Mouse (Mus musculus): ENCODE measurements at regions not wholly inside any gene's neighbourhood (a gene's known extent, or its start where the extent isn't known, plus 50 kb on each side); places are given as distances from the start of the nearest gene placed in this dataset.

DNA sequence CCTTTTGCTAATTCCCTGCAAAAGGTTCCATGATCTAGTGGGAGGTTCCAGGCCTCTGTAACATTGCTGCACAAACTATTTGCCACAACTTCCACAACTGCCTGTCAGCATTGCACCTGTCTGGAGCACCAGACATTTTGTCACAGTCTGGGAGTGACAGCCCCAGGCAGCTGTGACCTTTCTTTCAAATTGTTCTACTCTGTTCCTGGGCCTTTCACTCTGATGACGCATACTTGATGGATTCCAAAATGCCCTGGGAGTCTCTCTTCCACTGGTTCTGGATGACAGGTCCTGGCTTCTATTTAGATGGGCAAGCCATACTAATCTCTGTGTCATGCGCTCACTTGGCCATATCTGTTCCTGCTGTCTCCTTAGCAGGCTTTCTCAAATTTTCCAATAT lies 382.7 kb downstream of the Eipr1 start:
- H3K4me1 ChIP-seq (ENCODE audit: control insufficient read depth, insufficient read depth, insufficient read length) = no peaks in the 10 kb centered on the region
- H3K36me3 ChIP-seq (ENCODE audit: control insufficient read depth, insufficient read depth, low read length) = no peaks in the 10 kb centered on the region
- no peak overlapping the region for H3K27ac ChIP-seq (ENCODE audit: insufficient read depth, low read length)
- H3K27me3 ChIP-seq (ENCODE audit: control insufficient read depth, insufficient read depth, low read length) = no peaks in the 10 kb centered on the region
- DNase-seq (ENCODE audit: low read depth in 1 of 2, low spot score in 2 of 2) = no peak
- no peak for TF ChIP-seq POLR2A (IDR thresholded peaks at IDR 0.05; ENCODE audit: low read depth, low read length)
- TF ChIP-seq CTCF (IDR thresholded peaks at IDR 0.05; ENCODE audit: extremely low read depth, insufficient read depth, insufficient read length, insufficient replicate concordance) = no peak
- no peak overlapping the region for H3K4me3 ChIP-seq (ENCODE audit: extremely low read depth, insufficient read depth, insufficient read length)
- 80% methylated on average over 2 of the region's 2 CpGs for WGBS

DNA sequence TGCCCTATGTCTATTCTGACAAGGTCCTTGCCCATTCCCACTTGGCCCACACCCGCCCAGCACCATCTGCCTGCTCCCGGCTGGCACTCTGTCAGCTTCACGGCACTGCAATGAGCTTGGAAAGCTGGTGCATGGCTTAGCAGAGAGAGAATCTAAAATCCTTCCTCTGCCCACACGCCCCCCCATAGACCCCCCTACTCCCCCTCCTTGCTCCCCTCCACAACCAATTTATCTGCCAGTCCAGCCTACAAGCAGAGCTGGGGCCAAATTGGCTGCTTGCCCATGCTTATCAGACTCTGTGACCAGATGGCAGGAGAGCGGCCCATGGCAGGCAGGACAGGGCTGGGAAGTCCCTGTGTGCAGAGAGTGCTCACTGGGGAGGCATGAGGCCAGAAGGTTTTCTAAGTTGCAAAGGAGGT lies 385.3 kb downstream of the Eipr1 start:
- Histone ChIP-seq H3K4me1 (ENCODE audit: control insufficient read depth, insufficient read depth, insufficient read length) (no peaks in the 10 kb centered on the region), H3K4me3 (ENCODE audit: extremely low read depth, insufficient read depth, insufficient read length) (no peak overlapping the region), H3K27ac (ENCODE audit: insufficient read depth, low read length) (no peak overlapping the region), H3K36me3 (ENCODE audit: control insufficient read depth, insufficient read depth, low read length) (no peaks in the 10 kb centered on the region), H3K27me3 (ENCODE audit: control insufficient read depth, insufficient read depth, low read length) (no peaks in the 10 kb centered on the region)
- 85% methylated on average over 5 of the region's 5 CpGs for WGBS
- no peak for DNase-seq (ENCODE audit: low read depth in 1 of 2, low spot score in 2 of 2)
- TF ChIP-seq CTCF (IDR thresholded peaks at IDR 0.05; ENCODE audit: extremely low read depth, insufficient read depth, insufficient read length, insufficient replicate concordance) (no peak), POLR2A (IDR thresholded peaks at IDR 0.05; ENCODE audit: low read depth, low read length) (no peak)

DNA sequence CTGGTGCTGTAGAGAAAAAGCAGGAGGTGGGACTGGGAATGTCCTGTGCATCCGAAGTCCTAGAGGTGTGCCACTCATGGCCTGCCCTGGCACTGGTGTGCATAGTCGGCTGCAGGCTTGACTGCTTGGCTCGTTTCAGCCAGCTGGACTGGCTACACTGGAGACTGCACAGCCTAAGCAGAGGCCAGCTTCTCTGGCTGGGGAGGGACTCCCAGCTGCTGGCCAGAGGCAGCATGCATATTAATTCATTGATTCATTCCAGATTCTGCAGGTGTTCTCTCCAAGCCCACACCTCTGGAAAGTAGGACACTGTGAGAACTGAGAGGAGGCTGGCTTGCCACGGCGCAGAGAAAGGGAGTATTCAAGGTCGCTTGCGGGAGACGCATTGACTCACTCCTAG lies 385.9 kb downstream of the Eipr1 start:
- H3K36me3 ChIP-seq (ENCODE audit: control insufficient read depth, insufficient read depth, low read length) = no peaks in the 10 kb centered on the region
- no peaks in the 10 kb centered on the region for H3K4me1 ChIP-seq (ENCODE audit: control insufficient read depth, insufficient read depth, insufficient read length)
- no peak for DNase-seq (ENCODE audit: low read depth in 1 of 2, low spot score in 2 of 2)
- H3K4me3 ChIP-seq (ENCODE audit: extremely low read depth, insufficient read depth, insufficient read length) = no peak overlapping the region
- TF ChIP-seq CTCF (IDR thresholded peaks at IDR 0.05; ENCODE audit: extremely low read depth, insufficient read depth, insufficient read length, insufficient replicate concordance) (no peak), POLR2A (IDR thresholded peaks at IDR 0.05; ENCODE audit: low read depth, low read length) (no peak)
- WGBS = 86% methylated on average over 8 of the region's 8 CpGs
- no peak overlapping the region for H3K27ac ChIP-seq (ENCODE audit: insufficient read depth, low read length)
- no peaks in the 10 kb centered on the region for H3K27me3 ChIP-seq (ENCODE audit: control insufficient read depth, insufficient read depth, low read length)

DNA sequence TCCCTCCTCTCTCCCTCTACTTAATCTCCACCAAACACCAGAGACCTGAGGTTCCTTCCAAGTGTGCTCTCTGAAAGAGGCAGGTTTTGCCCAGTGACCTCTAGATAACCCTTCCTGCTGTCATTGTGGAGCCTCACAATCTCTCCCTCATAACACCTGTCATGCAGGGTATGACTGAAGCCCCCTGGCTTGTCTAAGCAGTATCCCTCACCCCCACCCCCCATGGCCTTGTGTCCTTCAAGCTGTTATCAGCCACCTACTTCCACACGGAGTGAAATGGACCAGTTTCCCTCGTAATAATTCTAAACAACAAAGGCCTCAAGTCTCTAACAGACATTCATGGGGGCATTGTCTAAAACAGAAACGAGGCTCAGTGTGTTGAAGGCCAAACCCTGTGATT lies 387.6 kb upstream of the Myt1l start:
- TF ChIP-seq POLR2A (IDR thresholded peaks at IDR 0.05; ENCODE audit: low read depth, low read length) = no peak
- no peak for TF ChIP-seq CTCF (IDR thresholded peaks at IDR 0.05; ENCODE audit: extremely low read depth, insufficient read depth, insufficient read length, insufficient replicate concordance)

DNA sequence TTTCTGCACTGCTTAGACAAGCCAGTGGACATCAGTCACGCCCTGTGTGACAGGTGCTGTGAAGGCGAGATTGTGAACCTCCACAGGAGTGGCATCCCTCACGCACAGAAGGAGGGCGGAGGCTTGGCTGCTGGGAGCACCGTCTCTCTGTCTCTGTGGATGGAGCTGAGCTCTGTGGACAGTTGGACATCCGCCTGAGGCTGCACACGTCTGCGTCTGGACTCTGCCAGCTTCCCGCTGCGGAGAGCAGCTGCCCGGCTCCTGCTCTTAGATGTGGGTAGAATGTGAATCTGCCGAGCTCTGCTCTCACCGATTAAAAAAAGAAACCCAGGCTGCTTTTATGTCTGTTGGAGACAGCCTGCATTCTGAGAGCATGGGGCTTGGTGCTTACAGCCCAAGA lies 387.1 kb upstream of the Myt1l start:
- H3K4me1 ChIP-seq (ENCODE audit: control insufficient read depth, insufficient read depth, insufficient read length) = no peaks in the 10 kb centered on the region
- no peaks in the 10 kb centered on the region for H3K36me3 ChIP-seq (ENCODE audit: control insufficient read depth, insufficient read depth, low read length)
- no peak for DNase-seq (ENCODE audit: low read depth in 1 of 2, low spot score in 2 of 2)
- TF ChIP-seq CTCF (IDR thresholded peaks at IDR 0.05; ENCODE audit: extremely low read depth, insufficient read depth, insufficient read length, insufficient replicate concordance) = no peak
- TF ChIP-seq POLR2A (IDR thresholded peaks at IDR 0.05; ENCODE audit: low read depth, low read length) = no peak
- H3K27me3 ChIP-seq (ENCODE audit: control insufficient read depth, insufficient read depth, low read length) = no peaks in the 10 kb centered on the region
- WGBS = 82% methylated on average over 13 of the region's 13 CpGs
- no peak overlapping the region for H3K4me3 ChIP-seq (ENCODE audit: extremely low read depth, insufficient read depth, insufficient read length)
- no peak overlapping the region for H3K27ac ChIP-seq (ENCODE audit: insufficient read depth, low read length)

More for the DNA sequence above, 387.6 kb upstream of the Myt1l start:
- 35% methylated on average over 3 of the region's 3 CpGs for WGBS
- no peak overlapping the region for H3K27ac ChIP-seq (ENCODE audit: insufficient read depth, low read length)
- H3K27me3 ChIP-seq (ENCODE audit: control insufficient read depth, insufficient read depth, low read length) = no peaks in the 10 kb centered on the region
- no peak overlapping the region for H3K4me3 ChIP-seq (ENCODE audit: extremely low read depth, insufficient read depth, insufficient read length)
- no peak for DNase-seq (ENCODE audit: low read depth in 1 of 2, low spot score in 2 of 2)
- no peaks in the 10 kb centered on the region for H3K4me1 ChIP-seq (ENCODE audit: control insufficient read depth, insufficient read depth, insufficient read length)
- H3K36me3 ChIP-seq (ENCODE audit: control insufficient read depth, insufficient read depth, low read length) = no peaks in the 10 kb centered on the region

DNA sequence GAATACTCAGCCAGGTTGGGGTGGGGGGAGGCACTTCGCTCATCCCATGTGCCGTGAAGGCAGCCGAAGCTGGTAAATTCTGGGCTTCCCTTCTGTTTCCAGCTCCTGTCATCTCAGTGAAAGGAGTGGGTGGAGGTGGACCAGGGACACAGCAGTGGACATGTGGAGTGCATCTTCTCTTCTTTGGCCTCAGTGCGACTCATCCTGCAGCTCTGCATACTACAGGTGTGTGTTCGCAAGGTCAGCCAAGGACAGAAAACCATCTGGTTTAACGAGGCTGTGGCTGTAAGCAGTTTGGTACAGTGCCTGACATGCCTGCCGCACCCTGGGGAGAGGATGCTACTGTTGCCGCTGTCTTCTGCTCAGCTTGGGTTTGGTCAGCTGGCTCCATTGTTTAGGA lies 386.3 kb upstream of the Myt1l start:
- TF ChIP-seq POLR2A (IDR thresholded peaks at IDR 0.05; ENCODE audit: low read depth, low read length) (no peak), CTCF (IDR thresholded peaks at IDR 0.05; ENCODE audit: extremely low read depth, insufficient read depth, insufficient read length, insufficient replicate concordance) (no peak)
- H3K36me3 ChIP-seq (ENCODE audit: control insufficient read depth, insufficient read depth, low read length) = no peaks in the 10 kb centered on the region
- no peak overlapping the region for H3K27ac ChIP-seq (ENCODE audit: insufficient read depth, low read length)
- H3K4me3 ChIP-seq (ENCODE audit: extremely low read depth, insufficient read depth, insufficient read length) = no peak overlapping the region
- no peak for DNase-seq (ENCODE audit: low read depth in 1 of 2, low spot score in 2 of 2)
- no peaks in the 10 kb centered on the region for H3K27me3 ChIP-seq (ENCODE audit: control insufficient read depth, insufficient read depth, low read length)
- no peaks in the 10 kb centered on the region for H3K4me1 ChIP-seq (ENCODE audit: control insufficient read depth, insufficient read depth, insufficient read length)
- WGBS = 90% methylated on average over 8 of the region's 8 CpGs

DNA sequence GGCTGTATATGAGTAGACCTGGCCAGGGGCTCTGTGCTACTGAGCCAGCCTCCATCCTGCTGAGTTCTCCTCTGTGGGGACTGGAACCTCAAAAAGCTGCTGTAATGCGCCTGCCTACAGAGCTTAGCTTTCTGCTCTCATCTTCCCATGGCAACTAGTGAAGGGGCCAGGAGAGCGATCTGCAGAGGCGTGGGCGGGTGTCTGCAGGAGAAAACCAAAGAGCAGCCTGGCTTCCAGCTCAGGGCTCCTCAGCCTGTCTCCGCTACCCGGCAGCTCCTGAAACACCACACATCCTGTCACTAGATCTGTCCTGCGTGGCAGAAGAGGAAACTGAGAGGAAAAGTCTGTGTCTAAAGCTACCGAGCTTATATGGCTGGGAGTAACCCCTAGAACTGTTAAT lies 384.9 kb upstream of the Myt1l start:
- WGBS = 44% methylated on average over 8 of the region's 8 CpGs
- Histone ChIP-seq H3K27me3 (ENCODE audit: control insufficient read depth, insufficient read depth, low read length) (no peaks in the 10 kb centered on the region), H3K4me1 (ENCODE audit: control insufficient read depth, insufficient read depth, insufficient read length) (no peaks in the 10 kb centered on the region), H3K36me3 (ENCODE audit: control insufficient read depth, insufficient read depth, low read length) (no peaks in the 10 kb centered on the region), H3K4me3 (ENCODE audit: extremely low read depth, insufficient read depth, insufficient read length) (no peak overlapping the region), H3K27ac (ENCODE audit: insufficient read depth, low read length) (no peak overlapping the region)
- no peak for TF ChIP-seq CTCF (IDR thresholded peaks at IDR 0.05; ENCODE audit: extremely low read depth, insufficient read depth, insufficient read length, insufficient replicate concordance)
- TF ChIP-seq POLR2A (IDR thresholded peaks at IDR 0.05; ENCODE audit: low read depth, low read length) = no peak
- no peak for DNase-seq (ENCODE audit: low read depth in 1 of 2, low spot score in 2 of 2)

Data from spleen, adult 2 months (tissue).